ENCODE assay signal across 8 mouse cellular contexts in genomic region chr11:69133923-69134621, GRCm38 (mm10). TPM values are rescaled to one million over a fixed set of nuclear protein-coding genes. Genes with fewer than 3 reads are reported as not detected.
DNase-seq lines count a peak whose midpoint lies in the region; ATAC-seq and TF ChIP-seq lines count a peak whose summit lies in the region.

No protein-coding gene starts in this region.

- WGBS in hindbrain, embryonic 10.5 days = 2% methylated on average over 34 of the region's 34 CpGs
- WGBS in lung, embryonic 14.5 days = under 1% methylated on average over 34 of the region's 34 CpGs

- peak; percentile 72 for TF ChIP-seq CTCF in lung, embryonic 14.5 days (IDR thresholded peaks at IDR 0.05; ENCODE audit: low read depth)

- ATAC-seq in erythroid progenitor cell, adult 5-6 weeks (replicated peaks; ENCODE audit: low FRiP score, poor library complexity, severe bottlenecking) = peak; percentile 35; the same call in 1 of the 2 replicates
- peak; percentile 79 for ATAC-seq in lung, embryonic 14.5 days (ENCODE audit: insufficient read depth)
- peak; percentile 67 for ATAC-seq in neutrophil, adult 5-6 weeks (ENCODE audit: extremely low read depth, insufficient number of reproducible peaks, low FRiP score, poor library complexity, severe bottlenecking)

- no peaks in the 10 kb centered on the region for H3K9me3 ChIP-seq in hindbrain, embryonic 10.5 days
- no peaks in the 10 kb centered on the region for H3K9me3 ChIP-seq in lung, embryonic 14.5 days (ENCODE audit: low read depth, low read length)

- H3K4me3 ChIP-seq in hindbrain, embryonic 10.5 days = peak overlapping the region; percentile 58
- H3K4me3 ChIP-seq in lung, embryonic 14.5 days (ENCODE audit: low read depth, low read length) = peak overlapping the region; percentile 45

- peak overlapping the region; percentile 68 for H3K4me2 ChIP-seq in lung, embryonic 14.5 days

- peaks cover 39% of the 10 kb centered on the region for H3K27me3 ChIP-seq in hindbrain, embryonic 10.5 days (ENCODE audit: insufficient read depth, poor library complexity, severe bottlenecking)
- H3K27me3 ChIP-seq in lung, embryonic 14.5 days (ENCODE audit: insufficient read depth, low read length) = no peaks in the 10 kb centered on the region

- H3K4me1 ChIP-seq in hindbrain, embryonic 10.5 days (replicated peaks) = peaks cover 17% of the 10 kb centered on the region
- H3K4me1 ChIP-seq in lung, embryonic 14.5 days (ENCODE audit: insufficient read depth) = no peaks in the 10 kb centered on the region

- H3K27ac ChIP-seq in hindbrain, embryonic 10.5 days = peak overlapping the region; percentile 70
- no peak overlapping the region for H3K27ac ChIP-seq in lung, embryonic 14.5 days (ENCODE audit: low read depth)

- peak; percentile 89 for DNase-seq in ES-CJ7 (ENCODE audit: low read depth, low spot score)
- peak; percentile 91 for DNase-seq in brain, adult 2 months (ENCODE audit: low read depth, low spot score)
- peak; percentile 53 for DNase-seq in hindbrain, embryonic 10.5 days (ENCODE audit: low spot score)
- DNase-seq in layer of hippocampus, adult 9-10 months (ENCODE audit: low spot score) = peak; percentile 63
- peak; percentile 75 for DNase-seq in lung, embryonic 14.5 days
- no peak for DNase-seq in adipocyte (ENCODE audit: low spot score)

- no peaks in the 10 kb centered on the region for H3K36me3 ChIP-seq in hindbrain, embryonic 10.5 days
- H3K36me3 ChIP-seq in lung, embryonic 14.5 days (ENCODE audit: insufficient read depth) = no peaks in the 10 kb centered on the region

- H3K9ac ChIP-seq in lung, embryonic 14.5 days = peak overlapping the region; percentile 41

RNA-seq across cellular contexts. Expression of gene Aloxe3, which starts 8.4 kb away (rescaled TPM):
- not detected in 2 replicates for total RNA-seq in erythroid progenitor cell, adult 5-6 weeks (2015; ENCODE audit: low replicate concordance)
- total RNA-seq in erythroid progenitor cell, adult 5-6 weeks (2017; ENCODE audit: low replicate concordance) = 3.1 TPM in 1 of 2 replicates, not detected in the other
- polyA plus RNA-seq in hindbrain, embryonic 10.5 days (2016; fragmentation: Nextera tagmentation; extraction: Ambion mirVana) = 0.22 TPM in 1 of 2 replicates, not detected in the other
- 0.09 and 0.17 TPM in 2 replicates for polyA plus RNA-seq in lung, embryonic 14.5 days (2014; fragmentation: Nextera tagmentation; extraction: Ambion mirVana)
- total RNA-seq in neutrophil, adult 5-6 weeks (2017) = 0.25 TPM in 1 of 2 replicates, not detected in the other

RNA-seq across cellular contexts. Expression of gene 9130213A22Rik, which starts 11.7 kb away (rescaled TPM):
- not detected in 2 replicates for total RNA-seq in erythroid progenitor cell, adult 5-6 weeks (2015; ENCODE audit: low replicate concordance)
- total RNA-seq in erythroid progenitor cell, adult 5-6 weeks (2017; ENCODE audit: low replicate concordance) = not detected in 2 replicates
- polyA plus RNA-seq in hindbrain, embryonic 10.5 days (2016; fragmentation: Nextera tagmentation; extraction: Ambion mirVana) = 0.13 TPM in 1 of 2 replicates, not detected in the other
- polyA plus RNA-seq in lung, embryonic 14.5 days (2014; fragmentation: Nextera tagmentation; extraction: Ambion mirVana) = 0.19 and 0.41 TPM in 2 replicates
- 0.23 and 0.74 TPM in 2 replicates for total RNA-seq in neutrophil, adult 5-6 weeks (2017)

RNA-seq across cellular contexts. Expression of gene Hes7, which starts 13.9 kb away (rescaled TPM):
- total RNA-seq in erythroid progenitor cell, adult 5-6 weeks (2015; ENCODE audit: low replicate concordance) = not detected in 2 replicates
- total RNA-seq in erythroid progenitor cell, adult 5-6 weeks (2017; ENCODE audit: low replicate concordance) = not detected in 2 replicates
- polyA plus RNA-seq in hindbrain, embryonic 10.5 days (2016; fragmentation: Nextera tagmentation; extraction: Ambion mirVana) = 0.14 and 0.48 TPM in 2 replicates
- polyA plus RNA-seq in lung, embryonic 14.5 days (2014; fragmentation: Nextera tagmentation; extraction: Ambion mirVana) = 0.57 and 0.68 TPM in 2 replicates
- 0.23 TPM in 1 of 2 replicates, not detected in the other for total RNA-seq in neutrophil, adult 5-6 weeks (2017)

RNA-seq across cellular contexts. Expression of gene Alox12b, which starts 22.7 kb away (rescaled TPM):
- total RNA-seq in erythroid progenitor cell, adult 5-6 weeks (2015; ENCODE audit: low replicate concordance) = not detected in 2 replicates
- not detected in 2 replicates for total RNA-seq in erythroid progenitor cell, adult 5-6 weeks (2017; ENCODE audit: low replicate concordance)
- not detected in 2 replicates for polyA plus RNA-seq in hindbrain, embryonic 10.5 days (2016; fragmentation: Nextera tagmentation; extraction: Ambion mirVana)
- polyA plus RNA-seq in lung, embryonic 14.5 days (2014; fragmentation: Nextera tagmentation; extraction: Ambion mirVana) = not detected in 2 replicates
- total RNA-seq in neutrophil, adult 5-6 weeks (2017) = not detected in 2 replicates

RNA-seq across cellular contexts. Expression of gene Per1, which starts 39.1 kb away (rescaled TPM):
- total RNA-seq in erythroid progenitor cell, adult 5-6 weeks (2015; ENCODE audit: low replicate concordance) = 3.4 and 3.6 TPM in 2 replicates
- total RNA-seq in erythroid progenitor cell, adult 5-6 weeks (2017; ENCODE audit: low replicate concordance) = 3.3 and 7.6 TPM in 2 replicates
- polyA plus RNA-seq in hindbrain, embryonic 10.5 days (2016; fragmentation: Nextera tagmentation; extraction: Ambion mirVana) = 7.8 and 9.8 TPM in 2 replicates
- 15.4 and 23.7 TPM in 2 replicates for polyA plus RNA-seq in lung, embryonic 14.5 days (2014; fragmentation: Nextera tagmentation; extraction: Ambion mirVana)
- total RNA-seq in neutrophil, adult 5-6 weeks (2017) = 28.9 and 36.1 TPM in 2 replicates
